Mouse (Mus musculus) right cerebral cortex, adult 2 months (tissue): ENCODE measurements around the gene Dclre1a.
"Not testable (repeated sequence)": the region's sequence is repeated elsewhere in the genome, so short reads cannot be mapped to it uniquely, and the experiment has no call there.

Experiments
- DNase-seq, 2 experiments: peaks; one replicate each; pipeline ENCODE4 v3.0.0; 2021 to 2022; ENCODE audit warnings: low spot score in 2 of 2

The Dclre1a gene

GRCm38 (mm10) chr19:56549033-56549680 lies 1.1 kb upstream of the Dclre1a start:
- peak in 1 of 2 experiments; percentile 55 for DNase-seq

GRCm38 (mm10) chr19:56548230-56549032 lies 409 bp upstream of the Dclre1a start, which contains the start of gene Nhlrc2:
Nhlrc2 (plus strand) TSS chr19:56548261.
- peak; percentile 72 to 85 for DNase-seq

- no peak for DNase-seq
Observed at GRCm38 (mm10) chr19:56546031-56546430, 2.0 kb downstream of the Dclre1a start.

- DNase-seq, result no peak
Observed at GRCm38 (mm10) chr19:56544681-56545388, 3.2 kb downstream of the Dclre1a start.

GRCm38 (mm10) chr19:56543320-56543719 lies 4.7 kb downstream of the Dclre1a start:
- no peak for DNase-seq

- no peak for DNase-seq
Observed at GRCm38 (mm10) chr19:56535765-56536164, 12.3 kb downstream of the Dclre1a start.

GRCm38 (mm10) chr19:56535064-56535463 lies 13.0 kb downstream of the Dclre1a start:
- DNase-seq, result no peak

GRCm38 (mm10) chr19:56534337-56534736 lies 13.7 kb downstream of the Dclre1a start:
- DNase-seq, result no peak

GRCm38 (mm10) chr19:56533291-56534071 lies 14.5 kb downstream of the Dclre1a start:
- no peak for DNase-seq

- DNase-seq, result no peak
Observed at GRCm38 (mm10) chr19:56531251-56531650, 16.8 kb downstream of the Dclre1a start.

- not testable (repeated sequence) for DNase-seq
Observed at GRCm38 (mm10) chr19:56530529-56530928, 17.5 kb downstream of the Dclre1a start.

- not testable (repeated sequence) for DNase-seq
Observed at GRCm38 (mm10) chr19:56519408-56519807, 28.6 kb downstream of the Dclre1a start.

GRCm38 (mm10) chr19:56513527-56513926 lies 34.5 kb downstream of the Dclre1a start:
- DNase-seq, result not testable (repeated sequence)

- DNase-seq, result not testable (repeated sequence)
Observed at GRCm38 (mm10) chr19:56511207-56511606, 36.8 kb downstream of the Dclre1a start.

- DNase-seq, result not testable (repeated sequence)
Observed at GRCm38 (mm10) chr19:56503525-56503924, 44.5 kb downstream of the Dclre1a start.

- DNase-seq, result not testable (repeated sequence)
Observed at GRCm38 (mm10) chr19:56503069-56503468, 45.0 kb downstream of the Dclre1a start.

- not testable (repeated sequence) for DNase-seq
Observed at GRCm38 (mm10) chr19:56494157-56494556, 53.9 kb downstream of the Dclre1a start.

- DNase-seq, result no peak
Observed at GRCm38 (mm10) chr19:56489601-56490000, 58.4 kb downstream of the Dclre1a start.

GRCm38 (mm10) chr19:56487339-56487738 lies 60.7 kb downstream of the Dclre1a start:
- no peak for DNase-seq

GRCm38 (mm10) chr19:56486926-56487325 lies 61.1 kb downstream of the Dclre1a start:
- DNase-seq, result no peak
